Mouse (Mus musculus): ENCODE results near the gene Zdhhc8. TPM values are rescaled to one million over a fixed set of nuclear protein-coding genes. Genes with fewer than 3 reads are reported as not detected.
A peak's percentile ranks its signal among the peaks of the same experiment; 100 is the strongest.

The Zdhhc8 gene
- 15.7 and 16.8 TPM in 2 replicates for polyA plus RNA-seq (2021; fragmentation: Nextera tagmentation)
- long read RNA-seq, experiment 1, transcript Zdhhc8-202 (2 exons, 652 nt) = major isoform, 9 of 25 reads
- long read RNA-seq, experiment 1, partial matches to known transcripts = 6 of 25 reads
- long read RNA-seq, experiment 1, other reads (novel, unspliced or antisense) = 10 of 25 reads
- long read RNA-seq, experiment 2, full-length matches to known transcripts = 20 of 64 reads
- long read RNA-seq, experiment 2, partial matches to known transcripts = 33 of 64 reads
- long read RNA-seq, experiment 2, other reads (novel, unspliced or antisense) = 11 of 64 reads

DNA sequence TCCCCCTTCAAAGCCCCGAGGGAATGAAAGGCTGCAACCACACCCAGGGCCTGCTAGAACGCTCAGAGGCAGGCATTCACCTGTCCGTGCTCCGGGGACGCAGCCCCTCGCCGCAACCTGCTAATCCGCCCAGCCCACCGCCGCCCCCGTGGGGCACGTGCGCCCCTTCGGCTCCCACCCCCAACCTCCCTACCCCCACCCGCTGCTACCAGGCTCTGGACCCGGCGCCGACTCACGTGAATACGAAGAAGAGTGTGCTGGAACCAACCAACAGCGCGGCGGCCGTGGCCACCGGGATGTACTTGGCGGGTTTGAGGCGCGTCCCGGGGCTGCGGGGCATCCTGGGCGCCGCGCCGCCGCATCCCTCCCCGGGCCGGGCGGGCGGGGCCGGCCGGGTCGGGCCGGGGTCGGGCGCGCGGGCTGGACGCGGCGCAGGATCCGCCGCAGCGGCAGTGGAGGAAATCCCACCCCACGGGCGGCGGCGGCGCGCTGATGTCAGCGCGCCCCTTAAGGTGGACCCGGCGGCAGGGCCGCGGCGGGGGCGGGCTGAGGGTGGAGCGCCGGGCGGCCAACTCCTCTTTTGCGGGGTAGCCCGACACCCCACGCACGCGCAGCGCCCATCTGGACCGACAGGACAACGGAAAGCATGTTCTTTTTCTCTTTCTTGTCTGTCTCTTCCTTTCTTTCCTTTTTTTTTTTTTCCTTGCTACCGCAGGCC lies at the start of gene Zdhhc8:
Gene Zdhhc8 (minus strand): TSS at position 466 of the 718 bp plus-strand sequence.

GRCm38 (mm10) chr16:18258221-18258620 lies 23.3 kb upstream of the Zdhhc8 start, which contains the start of gene Gm49776:
TSS of gene Gm49776 (minus strand) at chr16:18258321.

GRCm38 (mm10) chr16:18248433-18249363 lies 13.8 kb upstream of the Zdhhc8 start, which contains the start of the genes Trmt2a and Ranbp1:
TSS of gene Trmt2a (plus strand) at chr16:18248679.
TSS of gene Ranbp1 (minus strand) at chr16:18248732.

GRCm38 (mm10) chr16:18217579-18217978 lies 17.4 kb downstream of the Zdhhc8 start, which contains the start of gene Ccdc188:
TSS of gene Ccdc188 (plus strand) at chr16:18217879.

Small RNAs within 50 kb of the gene (microRNA-seq; reads per million reads assigned to microRNA genes)
- gene Gm24572 (not detected), gene Mir1306 (302 reads per million, percentile 69 among the genes with 10 or more reads in this experiment)

Other genes with a start within 250 kb of the Zdhhc8 start
- gene Dgcr6, start 182.3 kb downstream of the Zdhhc8 start, polyA plus RNA-seq (2021; fragmentation: Nextera tagmentation) = 158 and 178 TPM in 2 replicates
- 47.9 and 57.4 TPM in 2 replicates for gene Prodh, start 144.9 kb downstream of the Zdhhc8 start, polyA plus RNA-seq (2021; fragmentation: Nextera tagmentation)
- gene Rtn4r, start 107.5 kb downstream of the Zdhhc8 start, polyA plus RNA-seq (2021; fragmentation: Nextera tagmentation) = 10.2 and 12.5 TPM in 2 replicates
- gene Ccdc188, start 17.3 kb downstream of the Zdhhc8 start, polyA plus RNA-seq (2021; fragmentation: Nextera tagmentation) = not detected in 2 replicates
- 32.8 and 34.9 TPM in 2 replicates for gene Trmt2a, start 13.5 kb upstream of the Zdhhc8 start, polyA plus RNA-seq (2021; fragmentation: Nextera tagmentation)
- 185 and 187 TPM in 2 replicates for gene Ranbp1, start 13.6 kb upstream of the Zdhhc8 start, polyA plus RNA-seq (2021; fragmentation: Nextera tagmentation)
- gene Gm49776, start 23.2 kb upstream of the Zdhhc8 start, polyA plus RNA-seq (2021; fragmentation: Nextera tagmentation) = not detected in 2 replicates
- 5.2 and 8.8 TPM in 2 replicates for gene Dgcr8, start 54.1 kb upstream of the Zdhhc8 start, polyA plus RNA-seq (2021; fragmentation: Nextera tagmentation)
- gene Tango2, start 113.0 kb upstream of the Zdhhc8 start, polyA plus RNA-seq (2021; fragmentation: Nextera tagmentation) = 124 and 138 TPM in 2 replicates
- 7.9 and 8.8 TPM in 2 replicates for gene Arvcf, start 113.0 kb upstream of the Zdhhc8 start, polyA plus RNA-seq (2021; fragmentation: Nextera tagmentation)
- 38.2 and 40.0 TPM in 2 replicates for gene Txnrd2, start 191.2 kb upstream of the Zdhhc8 start, polyA plus RNA-seq (2021; fragmentation: Nextera tagmentation)
- 144 and 150 TPM in 2 replicates for gene Comt, start 191.7 kb upstream of the Zdhhc8 start, polyA plus RNA-seq (2021; fragmentation: Nextera tagmentation)